Mouse (Mus musculus) left cerebral cortex, postnatal 4 days (tissue): ENCODE results near the gene Slc4a5. TPM values are rescaled to one million over a fixed set of nuclear protein-coding genes. Genes with fewer than 3 reads are reported as not detected.

Experiments
- DNase-seq: peaks from one replicate; pipeline ENCODE4 v3.0.0-alpha.2; 2022
- intact Hi-C: fragments of 180-260 bp; cut with DNase I; formaldehyde crosslinking; loops from one replicate; pipeline ENCODE4 v1.15.1; 2025
- total RNA-seq, 2 experiments: library from RNA; stranded (reverse); gene quantifications; 2 replicates each; pipeline ENCODE4 v1.2.3; 2021

Slc4a5 gene
- under 1 TPM; 0.46 to 0.52 TPM for total RNA-seq

GRCm38 (mm10) chr6:83219814-83220213, at the start of gene Slc4a5:
Gene Slc4a5, plus strand, starts transcription at chr6:83219828.
- DNase-seq, result no peak
- intact Hi-C loops, result loop anchor here (10.0 kb wide), 1 partner anchor 105 kb away; the partner anchor contains the start of genes Mob1a and Mthfd2

DNA sequence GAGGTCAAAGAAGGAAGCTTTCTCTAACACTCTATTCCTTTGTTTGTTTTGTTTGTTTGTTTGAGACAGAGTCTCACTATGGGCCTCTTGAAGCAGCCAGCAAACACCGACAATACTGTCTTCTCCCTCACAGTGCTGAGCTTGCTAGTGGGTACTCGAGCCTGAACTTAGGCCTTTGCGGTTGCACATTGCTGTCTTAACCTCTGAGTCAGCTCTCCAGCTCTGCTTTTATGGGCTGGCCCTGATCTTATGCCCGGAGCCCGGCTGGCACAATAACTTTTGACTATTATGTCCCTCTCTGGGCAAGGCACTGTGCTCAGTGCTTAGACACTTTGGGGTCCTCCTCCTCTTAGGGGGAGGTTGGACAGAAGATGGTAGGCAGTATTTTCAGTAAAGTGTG, 49.8 kb upstream of the Slc4a5 start:
- intact Hi-C loops, result no loop called here
- no peak for DNase-seq

DNA sequence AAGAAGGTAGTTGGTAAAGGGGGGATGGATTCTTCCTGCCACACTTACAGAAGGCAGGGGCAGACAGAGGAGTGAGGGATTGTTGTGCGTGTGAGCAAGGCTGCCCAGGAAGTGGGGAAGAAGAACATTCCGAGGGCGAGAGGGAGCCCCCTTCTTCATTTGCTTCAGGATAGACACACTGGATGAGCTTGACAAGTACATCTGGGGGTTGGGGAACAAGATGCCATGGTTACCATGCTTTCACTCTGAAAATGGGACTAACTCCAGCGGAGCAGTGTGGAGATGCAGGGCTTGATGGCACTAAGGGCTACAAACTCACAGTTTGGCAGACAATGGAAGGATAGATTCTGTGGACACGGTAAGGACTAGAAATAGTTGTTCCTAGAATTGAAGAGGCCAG, 48.6 kb upstream of the Slc4a5 start:
- DNase-seq, result no peak
- intact Hi-C loops, result no loop called here

- no peak for DNase-seq
- intact Hi-C loops, result no loop called here
Observed at GRCm38 (mm10) chr6:83172240-83172920, 47.2 kb upstream of the Slc4a5 start.

DNA sequence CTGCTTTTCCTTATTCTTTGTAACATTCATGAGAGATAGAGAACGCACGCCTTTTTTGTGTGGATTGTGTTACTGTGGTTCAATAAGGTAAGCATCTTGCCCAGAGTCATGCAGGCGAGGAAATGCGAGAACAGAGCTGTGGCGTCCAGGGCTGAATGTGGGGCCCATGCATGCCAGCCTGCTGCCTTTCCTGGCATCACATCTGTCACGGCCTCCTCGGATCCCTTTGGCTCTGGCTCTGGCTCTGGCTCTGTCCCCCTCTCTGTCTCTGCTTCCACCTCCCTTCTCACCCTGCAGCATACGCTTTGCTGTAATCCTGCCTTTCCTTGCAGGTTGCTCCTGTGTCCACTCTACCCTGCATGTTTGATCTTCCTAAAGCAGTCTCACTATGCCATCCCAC, 43.6 kb upstream of the Slc4a5 start:
- intact Hi-C loops, result no loop called here
- DNase-seq, result peak; percentile 50

GRCm38 (mm10) chr6:83179390-83180117, 40.1 kb upstream of the Slc4a5 start:
- intact Hi-C loops, result no loop called here
- peak; percentile 48 for DNase-seq

- DNase-seq, result no peak
- intact Hi-C loops, result no loop called here
Observed at GRCm38 (mm10) chr6:83180605-83181004, 39.0 kb upstream of the Slc4a5 start.

- intact Hi-C loops, result no loop called here
- DNase-seq, result no peak
Observed at GRCm38 (mm10) chr6:83184858-83185435, 34.7 kb upstream of the Slc4a5 start.

GRCm38 (mm10) chr6:83185895-83186861, 33.5 kb upstream of the Slc4a5 start:
- intact Hi-C loops, result no loop called here
- peak; percentile 89 for DNase-seq

DNA sequence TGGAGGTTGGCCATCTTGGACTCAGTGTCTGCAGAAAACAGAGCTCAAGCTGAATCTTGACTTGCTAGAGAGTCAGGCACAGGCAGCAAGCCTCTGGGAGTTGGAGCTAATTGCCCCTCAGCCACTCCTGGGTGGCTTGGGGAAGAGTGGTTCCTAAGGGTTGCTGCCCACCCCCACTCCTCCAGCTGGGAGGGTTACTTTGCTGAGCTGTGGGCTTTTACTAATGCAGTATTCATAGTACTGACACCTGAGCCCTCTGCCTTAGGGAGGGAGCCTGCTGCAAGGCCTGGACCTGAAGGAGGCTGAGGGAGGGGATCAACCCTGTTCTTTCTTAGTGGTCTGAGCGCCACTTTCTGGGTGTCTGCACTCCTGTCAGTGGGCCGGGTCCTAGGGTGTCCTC, 32.7 kb upstream of the Slc4a5 start:
- intact Hi-C loops, result no loop called here
- DNase-seq, result no peak

- intact Hi-C loops, result no loop called here
- DNase-seq, result no peak
Observed at GRCm38 (mm10) chr6:83193571-83193970, 26.1 kb upstream of the Slc4a5 start.

DNA sequence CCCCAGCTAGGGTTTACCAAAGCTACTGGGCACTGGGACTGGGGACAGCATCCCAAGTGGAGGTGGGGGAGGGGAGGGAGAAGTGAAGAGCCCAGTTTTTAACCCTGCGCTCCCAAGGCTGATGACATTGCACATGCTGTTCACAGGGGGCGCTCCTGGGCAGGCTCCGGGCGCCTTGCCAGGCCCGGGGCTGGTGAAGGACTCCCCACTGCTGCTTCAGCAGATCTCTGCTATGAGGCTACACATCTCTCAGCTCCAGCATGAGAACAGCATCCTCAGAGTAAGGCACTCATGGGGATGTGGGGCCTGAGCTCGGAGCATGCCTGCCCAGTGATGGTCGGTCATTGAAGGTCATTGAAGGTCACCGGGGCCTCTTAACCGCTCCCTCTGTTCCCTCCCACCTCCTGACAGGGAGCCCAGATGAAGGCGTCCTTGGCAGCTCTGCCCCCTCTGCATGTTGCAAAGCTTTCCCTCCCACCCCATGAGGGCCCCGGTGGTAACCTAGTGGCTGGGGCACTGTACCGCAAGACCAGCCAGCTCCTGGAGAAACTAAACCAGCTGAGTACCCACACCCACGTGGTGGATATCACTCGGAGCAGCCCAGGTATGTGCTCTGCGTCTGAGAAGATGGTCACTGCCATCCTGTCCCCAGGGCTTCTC, 22.2 kb upstream of the Slc4a5 start:
- DNase-seq, result peak; percentile 82
- intact Hi-C loops, result no loop called here

GRCm38 (mm10) chr6:83203320-83203719, 16.3 kb upstream of the Slc4a5 start:
- no peak for DNase-seq
- intact Hi-C loops, result no loop called here

DNA sequence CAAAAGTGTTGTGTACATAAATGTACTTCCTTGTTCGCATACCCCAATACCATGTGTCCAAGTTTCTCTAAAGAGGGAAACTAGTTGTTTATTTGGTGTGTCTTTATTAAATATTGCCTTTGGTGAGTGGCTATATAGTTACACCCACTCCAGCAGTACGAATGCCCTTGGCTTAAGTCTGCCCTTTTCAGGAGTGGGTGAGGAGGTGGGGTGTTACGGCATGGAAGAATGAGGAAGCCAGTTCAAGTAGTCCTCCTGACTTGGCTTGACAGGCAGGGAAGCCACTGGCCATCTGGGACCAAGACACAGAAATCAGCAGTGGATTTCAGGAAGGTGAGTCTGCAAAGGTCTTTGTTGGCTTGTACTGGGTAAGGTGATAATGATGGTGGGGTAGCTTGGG, 13.8 kb upstream of the Slc4a5 start:
- intact Hi-C loops, result no loop called here
- no peak for DNase-seq

DNA sequence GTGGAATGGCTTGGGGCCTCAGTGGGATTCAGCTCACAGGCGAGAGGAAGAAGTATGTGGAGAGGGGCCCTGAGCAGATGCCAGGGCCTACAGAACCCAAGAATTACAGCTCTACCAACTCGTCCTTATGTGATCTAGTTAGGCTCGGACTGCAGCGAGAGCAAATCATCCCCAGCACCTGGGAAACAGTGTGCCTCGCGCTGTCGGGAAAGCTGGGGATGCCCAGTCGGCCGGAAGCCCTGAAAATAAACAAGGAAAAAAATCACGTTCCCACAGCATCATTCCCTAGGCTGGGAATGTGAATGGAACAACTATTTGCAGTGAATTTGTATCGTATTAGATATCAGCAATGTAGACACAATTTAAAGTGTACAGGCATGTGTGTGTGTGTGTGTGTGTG, 13.3 kb upstream of the Slc4a5 start:
- intact Hi-C loops, result no loop called here
- DNase-seq, result no peak

DNA sequence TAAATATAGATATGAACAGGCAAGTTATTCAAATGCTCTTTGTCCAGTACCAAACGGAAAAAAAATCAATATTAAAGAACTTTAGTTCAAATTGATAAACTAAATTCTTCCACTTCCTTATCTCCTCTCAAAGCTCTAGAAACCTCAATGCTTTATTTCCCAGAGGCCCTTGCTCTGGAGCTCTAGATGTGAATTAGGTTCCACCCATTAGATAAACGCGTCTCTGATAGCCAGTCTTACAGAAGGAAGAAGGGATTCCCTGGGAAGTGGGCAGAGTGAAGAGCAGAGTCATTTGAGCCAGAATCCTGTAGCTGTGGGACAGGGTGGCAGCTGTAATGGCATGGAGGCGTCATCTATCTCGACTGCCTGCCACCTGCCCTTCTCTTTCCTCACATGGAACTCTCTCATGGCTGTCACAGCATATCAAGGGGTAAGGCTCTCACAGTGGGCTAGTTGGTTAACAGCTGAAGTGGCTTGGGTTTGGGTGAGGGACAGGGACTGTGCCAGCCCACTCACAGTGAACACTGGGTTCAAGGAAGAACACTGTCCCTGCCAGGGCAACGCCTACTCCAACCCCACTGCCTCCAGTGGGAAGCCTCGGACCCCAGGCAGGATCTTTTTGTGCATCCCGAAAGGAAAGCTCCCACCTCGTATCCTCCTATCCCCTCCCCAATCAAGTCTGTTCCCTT, 12.1 kb upstream of the Slc4a5 start:
- intact Hi-C loops, result no loop called here

GRCm38 (mm10) chr6:83208050-83208400, 11.6 kb upstream of the Slc4a5 start:
- DNase-seq, result no peak
- intact Hi-C loops, result no loop called here

More for the DNA sequence above, 12.1 kb upstream of the Slc4a5 start:
- no peak for DNase-seq

DNA sequence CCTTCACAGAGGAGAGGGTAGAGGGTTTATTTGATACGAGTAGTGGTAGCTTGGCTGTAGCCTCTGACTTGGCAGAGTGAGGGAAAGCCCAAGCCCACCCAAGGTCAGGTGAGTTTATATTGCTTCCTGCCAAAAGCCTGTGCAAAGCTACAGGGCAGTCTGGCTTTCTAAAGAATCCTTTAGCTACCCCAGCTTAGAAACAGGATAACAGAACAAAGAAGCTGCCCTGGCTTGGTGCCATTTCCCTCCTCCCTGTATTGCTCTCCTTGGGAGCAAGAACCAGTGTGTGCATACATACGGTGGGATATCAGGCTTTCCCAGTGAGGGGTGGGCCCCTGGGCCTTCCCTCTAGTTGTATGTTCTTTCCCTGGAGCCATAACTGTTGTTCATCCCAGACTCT, 9.1 kb upstream of the Slc4a5 start:
- intact Hi-C loops, result loop anchor here (5.0 kb wide), 1 partner anchor 57 kb away; no protein-coding TSS in a partner anchor
- no peak for DNase-seq

DNA sequence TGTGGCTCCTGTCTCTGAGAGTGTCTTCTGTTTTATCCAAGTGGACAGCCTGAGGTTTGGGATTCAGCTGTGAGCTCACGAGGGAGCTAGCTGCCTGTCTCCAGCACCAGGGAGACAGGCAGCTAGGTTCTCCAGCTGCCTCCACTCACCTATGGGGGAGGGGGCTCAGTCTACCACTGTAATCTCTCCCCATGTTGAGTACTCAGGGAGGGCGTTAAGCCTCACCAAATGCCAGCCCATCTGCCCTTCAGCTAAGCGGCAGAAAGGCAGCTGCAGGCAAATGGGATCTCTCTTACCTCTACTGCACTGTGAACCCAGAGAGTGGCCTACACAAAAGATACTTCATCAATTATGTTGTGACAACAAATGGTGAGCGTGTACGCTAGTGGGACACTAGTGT, 8.1 kb upstream of the Slc4a5 start:
- no peak for DNase-seq
- intact Hi-C loops, result loop anchor here (5.0 kb wide), 1 partner anchor 56 kb away; no protein-coding TSS in a partner anchor
